Mouse (Mus musculus) brain, embryonic 14.5 days (tissue): ENCODE data around the gene Ube2f.

Source experiments
- CTCF ChIP-seq: fragments of 200-500 bp; IDR thresholded peaks from 2 replicates; pipeline ENCODE4 v1.5.1; 2012; ENCODE audit warnings: inconsistent platforms, mild to moderate bottlenecking, moderate library complexity, borderline replicate concordance; ENCODE audit not compliant: insufficient read depth, insufficient read length; ENCODE audit errors: extremely low read depth
- POLR2A ChIP-seq: fragments of 200-500 bp; IDR thresholded peaks from 2 replicates; pipeline ENCODE4 v1.6.1; 2012; ENCODE audit warnings: mild to moderate bottlenecking, inconsistent platforms, borderline replicate concordance; ENCODE audit not compliant: poor library complexity, insufficient read depth, insufficient read length, severe bottlenecking; ENCODE audit errors: extremely low read depth

- no peak for TF ChIP-seq POLR2A
- no peak for TF ChIP-seq CTCF
Measured at GRCm38 (mm10) chr1:91226562-91226961, 23.5 kb upstream of the Ube2f start.
